Mouse (Mus musculus): ENCODE measurements around the gene Macrod2.

Macrod2 gene

DNA sequence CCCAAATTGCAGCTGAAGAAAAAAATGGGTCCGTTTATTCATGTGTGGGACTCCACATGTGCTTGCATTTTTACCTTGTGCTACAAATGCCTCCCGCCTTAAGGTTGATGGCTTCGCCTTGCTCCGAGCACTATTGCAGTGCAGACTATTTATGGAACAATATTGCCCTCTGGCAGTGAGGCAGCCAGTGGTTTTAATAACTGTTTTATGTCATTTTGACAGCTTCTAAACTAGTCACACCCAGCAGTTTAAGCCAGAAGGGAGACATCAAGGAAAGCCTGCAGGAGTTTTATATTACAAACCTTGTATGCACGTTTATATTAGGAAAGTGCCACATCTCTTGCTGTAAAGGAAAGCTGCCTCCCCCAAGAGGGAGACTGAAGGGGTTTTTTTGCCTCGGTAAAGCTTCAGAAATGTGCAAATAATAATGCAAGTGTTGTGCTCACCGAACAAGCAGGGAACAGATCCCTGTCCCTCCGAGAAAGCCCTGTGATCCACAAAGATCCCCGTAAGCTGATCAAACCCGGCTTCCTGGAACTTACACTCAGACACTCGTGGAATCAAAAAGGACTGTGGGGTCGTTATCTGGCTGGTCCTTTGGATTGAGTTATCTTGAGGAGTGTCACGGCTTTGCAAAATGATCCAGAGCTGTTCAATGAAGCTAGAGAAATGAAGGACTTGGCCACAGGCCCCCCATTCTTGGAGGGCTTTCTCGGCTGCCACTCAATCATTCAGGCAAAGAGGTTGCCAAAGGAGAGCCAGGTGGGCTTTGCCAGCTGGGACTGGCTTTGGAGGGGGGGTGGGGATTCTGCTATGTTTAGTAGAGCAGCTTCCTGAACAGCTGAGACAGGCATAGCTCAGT is 1663.0 kb downstream of the Macrod2 start:
- no peak for DNase-seq

- no peak for DNase-seq
These were observed 1663.6 kb downstream of the Macrod2 start for GRCm38 (mm10) chr2:142058751-142059090.

DNA sequence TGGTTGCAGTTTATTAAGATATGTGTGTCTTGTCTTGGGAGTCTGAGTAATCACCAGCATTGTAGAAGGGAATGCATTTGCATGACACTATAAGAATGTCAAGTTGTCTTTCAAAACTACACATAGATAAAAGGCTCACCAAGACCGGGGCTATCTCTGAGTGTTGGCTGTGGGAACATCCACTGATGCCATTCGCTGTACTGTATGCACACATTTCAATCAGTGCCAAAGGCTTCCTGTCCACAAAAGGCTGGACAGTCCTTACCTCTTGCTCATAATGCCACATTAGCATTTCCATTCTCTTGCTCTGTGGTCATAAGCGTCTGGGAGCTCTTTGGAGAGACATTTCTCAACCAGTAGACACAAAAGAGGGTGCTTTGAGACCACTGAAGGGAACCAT is 1713.8 kb downstream of the Macrod2 start:
- DNase-seq, result no peak

DNA sequence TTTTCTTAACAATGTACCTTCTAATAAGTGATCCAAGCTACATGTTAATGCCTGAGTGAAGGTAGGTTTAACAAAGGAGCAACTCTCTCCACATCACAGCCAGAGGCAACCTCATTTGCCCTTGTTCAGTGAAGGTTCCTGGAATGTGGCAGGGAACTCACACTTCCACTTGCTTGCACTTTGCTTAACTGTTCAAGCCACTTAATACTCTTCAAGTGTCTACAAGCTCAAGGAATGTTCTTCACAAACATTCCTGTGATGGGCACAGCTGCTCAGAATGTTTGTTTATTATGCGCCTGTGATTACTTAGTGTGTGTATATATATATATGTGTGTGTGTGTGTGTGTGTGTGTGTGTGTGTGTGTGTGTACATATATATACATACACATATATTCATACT is 1721.5 kb downstream of the Macrod2 start:
- no peak for DNase-seq

GRCm38 (mm10) chr2:142128109-142128508 is 1733.0 kb downstream of the Macrod2 start:
- no peak for DNase-seq

GRCm38 (mm10) chr2:142129166-142129565 is 1734.1 kb downstream of the Macrod2 start:
- no peak for DNase-seq

- DNase-seq, result no peak
These were observed 1754.2 kb downstream of the Macrod2 start for GRCm38 (mm10) chr2:142149310-142149709.

DNA sequence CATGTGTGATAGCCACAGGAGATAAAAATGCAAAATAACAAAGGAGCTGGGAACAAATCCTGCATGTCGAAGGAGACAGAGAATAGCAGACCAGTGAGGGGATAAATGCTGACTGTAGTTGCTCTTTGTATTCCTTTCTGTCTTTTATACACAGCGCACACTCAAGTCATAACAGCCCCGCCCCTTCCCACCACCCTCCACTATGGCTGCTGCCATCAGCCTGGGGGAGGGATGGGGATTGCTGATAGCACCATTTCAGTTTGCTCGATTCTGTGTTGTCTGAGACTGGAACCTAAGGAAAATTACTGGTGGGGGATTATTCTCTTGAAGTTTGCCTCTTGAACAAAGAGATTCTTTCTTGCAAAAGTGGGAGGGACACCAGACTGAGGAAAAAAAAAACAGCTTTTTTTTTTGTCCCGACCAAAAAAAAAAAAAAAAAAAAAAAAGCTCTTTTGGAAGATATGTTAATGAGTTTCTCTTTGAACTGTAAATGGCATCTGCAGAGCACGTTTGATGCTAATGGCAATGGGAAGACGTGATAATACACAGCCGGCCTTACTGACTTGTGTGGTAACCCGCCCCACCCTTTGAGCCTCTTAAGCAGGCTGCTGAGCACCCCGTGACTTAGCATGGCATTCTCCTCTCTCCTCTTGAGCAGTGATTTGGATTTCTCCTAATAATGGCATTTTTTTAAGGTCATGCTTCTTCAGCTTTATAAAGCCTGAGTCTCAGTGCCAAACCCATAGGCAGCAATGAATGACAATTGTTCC is 1768.6 kb downstream of the Macrod2 start:
- DNase-seq, result no peak

DNA sequence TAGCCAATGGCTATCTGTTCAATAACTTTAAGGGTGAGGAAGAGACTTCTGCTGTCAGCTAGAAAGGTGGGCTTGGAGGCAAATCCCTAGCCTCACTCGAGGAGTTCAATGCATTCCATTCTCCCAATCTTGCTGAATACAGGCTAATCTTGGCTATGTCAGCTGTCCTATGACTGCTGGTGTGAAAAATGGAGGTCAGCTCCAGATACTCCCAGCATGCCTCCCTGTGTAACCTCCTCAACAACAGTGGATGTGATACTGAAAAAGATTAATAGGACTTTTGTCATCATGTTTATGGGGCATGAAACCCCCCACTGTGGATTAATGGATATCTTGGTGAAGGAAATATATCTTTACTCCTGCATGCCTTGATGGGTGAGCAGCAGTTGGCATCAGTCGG is 1774.5 kb downstream of the Macrod2 start:
- DNase-seq, result no peak

GRCm38 (mm10) chr2:142172706-142173105 is 1777.6 kb downstream of the Macrod2 start:
- DNase-seq, result no peak

DNA sequence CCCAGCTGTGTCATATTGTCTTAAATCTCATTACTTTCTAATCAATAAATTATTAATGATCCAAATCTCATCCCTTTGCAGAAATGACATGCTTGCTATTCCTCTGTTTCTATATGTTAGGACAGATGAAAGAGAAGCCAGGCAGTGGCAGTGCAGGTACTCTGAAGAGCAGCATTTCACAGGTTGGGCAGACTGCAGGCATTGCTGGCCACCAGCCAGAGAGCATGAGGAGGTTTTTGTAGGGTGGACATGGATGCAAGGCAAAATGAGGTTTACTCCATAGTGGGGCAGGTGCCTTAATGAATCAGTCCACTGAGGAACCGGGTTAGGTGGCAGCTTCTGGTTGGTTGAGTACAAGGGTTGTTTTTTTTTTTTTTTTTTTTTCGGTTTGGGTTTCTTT is 1778.9 kb downstream of the Macrod2 start:
- no peak for DNase-seq

DNA sequence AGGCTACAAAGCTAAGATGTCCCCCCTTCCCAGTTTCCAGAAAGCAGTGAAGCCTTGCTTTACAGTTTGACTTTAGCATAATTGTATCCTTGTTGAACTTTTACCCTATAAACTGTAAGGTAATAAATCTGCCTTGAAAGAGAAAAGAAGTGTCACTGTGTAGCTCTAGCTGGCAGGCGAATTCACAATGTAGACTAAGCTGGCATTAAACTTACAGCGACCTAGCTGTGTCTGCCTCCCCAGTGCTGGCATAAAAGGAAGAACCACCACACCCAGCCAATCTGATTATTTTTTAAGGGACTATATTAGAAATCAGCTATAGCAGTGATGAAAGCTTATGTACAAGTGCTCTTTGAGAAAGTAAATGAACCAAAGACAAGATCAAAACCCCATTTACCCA is 1791.8 kb downstream of the Macrod2 start:
- DNase-seq, result no peak

- DNase-seq, result peak; percentile 6
These were observed 1792.3 kb downstream of the Macrod2 start for GRCm38 (mm10) chr2:142187428-142187827.

GRCm38 (mm10) chr2:142217371-142217770 is 1822.3 kb downstream of the Macrod2 start:
- DNase-seq, result no peak

DNA sequence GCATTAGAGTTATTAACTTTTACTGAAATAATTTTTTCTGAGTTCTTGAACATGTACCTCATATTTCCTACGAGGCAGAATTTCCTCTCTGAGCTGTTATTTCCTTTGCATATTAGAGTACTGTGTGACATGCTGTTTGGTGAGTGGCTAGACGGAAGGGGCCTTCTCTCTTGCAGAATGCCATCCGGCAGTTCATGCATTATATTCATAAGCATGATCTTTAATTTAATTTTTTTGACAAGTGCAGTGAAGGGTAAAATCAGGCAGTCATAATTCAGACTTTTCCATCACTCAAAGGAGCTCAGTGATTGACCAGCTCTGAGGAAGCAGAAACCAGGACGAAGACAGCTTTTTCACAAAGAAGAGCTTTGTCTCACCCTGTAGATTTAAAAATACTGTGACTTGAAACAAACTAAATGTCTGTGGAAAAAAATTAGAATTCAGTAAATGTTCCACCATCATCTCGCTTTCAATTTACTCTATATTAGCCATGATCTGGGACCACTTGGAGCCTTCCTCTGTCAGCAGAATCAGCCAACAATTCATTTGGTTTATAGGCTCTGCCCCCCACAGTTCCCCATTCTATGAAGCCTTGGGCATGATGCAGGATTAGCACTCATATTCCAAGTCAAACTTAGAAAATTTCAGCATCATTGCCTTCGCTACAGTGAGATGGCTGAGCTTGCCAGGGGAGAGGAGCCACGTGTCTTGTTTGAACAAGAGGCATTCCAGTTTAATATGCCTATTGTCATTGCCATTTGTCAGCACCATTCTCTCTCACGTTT is 1827.2 kb downstream of the Macrod2 start:
- DNase-seq, result no peak

- no peak for DNase-seq
These were observed 1827.8 kb downstream of the Macrod2 start for GRCm38 (mm10) chr2:142222926-142223325.

DNA sequence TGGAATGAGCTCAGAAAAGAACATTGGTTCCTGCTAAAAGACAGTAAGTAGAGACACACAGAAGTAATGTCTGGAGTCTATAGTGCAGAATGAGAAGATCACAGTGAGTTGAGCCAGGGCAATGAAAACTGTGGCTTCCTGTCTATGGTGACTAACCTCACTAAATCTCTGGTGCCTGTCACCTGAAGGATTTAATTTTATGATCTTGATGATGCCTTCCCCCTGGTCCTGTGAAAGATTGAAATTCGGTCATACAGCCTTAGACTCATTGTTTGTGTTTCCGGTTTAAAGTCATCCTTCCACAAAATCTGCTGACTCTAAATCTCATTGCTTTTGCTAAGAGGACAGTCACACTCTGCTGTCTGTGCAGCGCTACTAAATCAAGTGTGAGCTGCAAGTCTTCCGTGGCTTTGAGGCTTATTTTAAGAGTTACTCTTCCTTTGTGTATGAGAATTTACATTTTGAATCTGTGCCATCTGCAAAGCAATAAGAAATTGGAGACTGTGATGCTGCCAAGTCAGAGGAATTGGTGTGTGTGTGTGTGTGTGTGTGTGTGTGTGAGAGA is 1836.0 kb downstream of the Macrod2 start:
- no peak for DNase-seq

DNA sequence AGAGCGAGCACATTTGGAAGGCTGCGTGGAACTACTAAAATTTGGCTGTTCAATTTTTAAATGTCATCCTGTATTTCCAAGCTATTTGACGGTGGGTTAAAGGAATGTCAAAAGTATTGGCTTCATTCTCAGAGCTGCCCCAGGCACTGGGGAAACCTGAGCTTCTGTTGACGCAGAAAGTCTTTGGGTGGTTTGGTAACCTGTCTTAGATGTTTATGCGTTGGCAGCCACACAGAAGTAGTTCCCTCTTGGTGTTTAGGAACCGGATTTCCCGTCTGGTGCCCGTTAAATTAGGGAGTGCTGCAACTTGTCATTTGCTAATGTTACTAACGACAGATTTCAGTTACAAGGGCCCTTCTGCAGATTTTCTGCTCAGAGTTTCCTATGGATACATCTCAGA is 1837.7 kb downstream of the Macrod2 start:
- no peak for DNase-seq

DNA sequence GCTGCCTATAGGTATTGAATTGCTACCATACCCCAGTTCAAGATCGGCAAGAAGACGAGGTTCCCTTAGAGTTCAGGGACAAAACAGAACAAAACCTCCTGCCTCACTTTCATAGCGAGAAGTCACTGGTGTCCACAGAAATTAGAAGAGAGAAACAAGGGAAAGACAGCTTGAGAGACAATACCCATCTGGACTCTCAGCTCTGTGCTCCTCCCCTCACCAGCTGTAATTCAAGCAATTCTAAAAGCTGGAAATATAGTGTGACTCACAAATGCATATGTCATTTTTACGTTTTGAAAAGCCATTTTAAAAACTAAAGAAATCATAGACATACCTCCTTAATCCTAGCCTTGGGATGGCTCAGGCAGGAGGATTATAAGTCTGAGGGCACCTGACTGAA is 1848.4 kb downstream of the Macrod2 start:
- DNase-seq, result no peak

DNA sequence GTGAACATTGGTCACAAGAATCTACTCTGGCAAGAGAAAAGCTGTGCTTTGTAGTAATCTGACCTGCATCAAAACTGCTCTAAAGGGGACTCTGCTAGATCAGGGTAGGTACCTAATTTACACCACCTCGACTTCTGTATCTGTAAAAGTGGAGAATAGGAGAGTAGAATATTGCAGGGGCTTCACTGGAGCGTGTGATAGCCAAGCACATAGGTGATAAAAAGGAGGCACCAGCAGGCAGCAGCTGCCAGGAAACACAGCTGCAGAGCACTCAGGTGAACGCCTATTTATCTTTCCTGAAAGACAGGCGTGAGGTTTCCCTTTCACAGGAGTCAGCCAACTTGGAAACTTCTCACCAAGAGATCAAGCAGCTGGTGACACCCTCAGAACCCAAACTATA is 1855.3 kb downstream of the Macrod2 start:
- DNase-seq, result no peak

GRCm38 (mm10) chr2:142251518-142251917 is 1856.4 kb downstream of the Macrod2 start:
- DNase-seq, result no peak

GRCm38 (mm10) chr2:142253913-142254312 is 1858.8 kb downstream of the Macrod2 start:
- DNase-seq, result peak; percentile 16

DNA sequence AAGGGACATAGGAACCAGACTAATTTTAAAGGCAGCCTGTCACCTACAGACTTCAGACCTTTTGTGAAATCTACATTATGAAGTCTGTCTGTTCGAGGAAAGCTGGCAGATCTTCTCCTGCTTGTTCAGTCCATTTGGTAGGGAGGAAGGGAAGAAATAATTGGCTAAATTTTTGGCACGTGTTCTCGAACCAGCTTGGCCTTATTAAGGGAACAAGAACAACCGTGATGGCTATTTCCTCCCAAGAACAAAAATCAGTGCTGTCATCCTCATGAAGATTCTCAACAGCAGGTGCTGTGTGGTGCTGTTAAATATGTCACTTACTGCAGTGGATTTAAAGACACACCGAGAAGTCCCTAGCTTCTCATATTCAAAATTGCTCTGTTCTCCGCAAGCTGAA is 1859.5 kb downstream of the Macrod2 start:
- no peak for DNase-seq

Data from kidney, adult 11 months (tissue).